Mouse (Mus musculus) small intestine, adult 2 months (tissue): ENCODE measurements around the gene Rxfp4. TPM values are rescaled to one million over a fixed set of nuclear protein-coding genes. Genes with fewer than 3 reads are reported as not detected.
A peak's percentile ranks its signal among the peaks of the same experiment; 100 is the strongest.

Experiments used
- H3K27ac ChIP-seq: fragments of 200-500 bp; 2 replicates; pipeline ENCODE4 v1.5.1; 2012; ENCODE audit warnings: low read depth, low read length, control low read depth, inconsistent platforms; ENCODE audit not compliant: insufficient read depth
- H3K27me3 ChIP-seq: fragments of 200-500 bp; 2 replicates; pipeline ENCODE4 v1.6.1; 2012; ENCODE audit warnings: mild to moderate bottlenecking, moderate library complexity, low read length, inconsistent platforms; ENCODE audit not compliant: control insufficient read depth, insufficient read depth
- H3K36me3 ChIP-seq: fragments of 200-500 bp; 2 replicates; pipeline ENCODE4 v1.6.1; 2012; ENCODE audit warnings: mild to moderate bottlenecking, low read length, control low read depth, inconsistent platforms; ENCODE audit not compliant: control insufficient read depth, insufficient read depth
- H3K4me1 ChIP-seq: fragments of 200-500 bp; 2 replicates; pipeline ENCODE4 v1.6.1; 2012; ENCODE audit warnings: low read length, inconsistent platforms, mixed read lengths; ENCODE audit not compliant: control insufficient read depth, insufficient read depth, insufficient read length
- H3K4me3 ChIP-seq: fragments of 200-500 bp; 2 replicates; pipeline ENCODE4 v1.5.1; 2012; ENCODE audit warnings: low read depth, mild to moderate bottlenecking, control low read depth, inconsistent platforms, low read length, moderate library complexity
- CTCF ChIP-seq: fragments of 200-500 bp; IDR thresholded peaks from 2 replicates; pipeline ENCODE4 v1.5.1; 2012; ENCODE audit warnings: low read depth, mild to moderate bottlenecking, control low read depth, inconsistent platforms, low read length, moderate library complexity, mixed read lengths; ENCODE audit not compliant: insufficient replicate concordance, insufficient read length; ENCODE audit errors: extremely low read depth
- POLR2A ChIP-seq: fragments of 200-500 bp; IDR thresholded peaks from 2 replicates; pipeline ENCODE4 v1.6.1; 2012; ENCODE audit warnings: low read depth, mild to moderate bottlenecking, control low read depth, inconsistent platforms, low read length, moderate library complexity
- WGBS: fragments of 180-500 bp; shearing (Covaris S2); methylation state at CpG from one replicate; pipeline ENCODE4 v1.1.7; 2018; 5-methylcytosine and 5-hydroxymethylcytosine counted together
- polyA plus RNA-seq: library from polyadenylated mRNA; depleted of rRNA; stranded (reverse); fragments of >200 nt; gene quantifications from 2 replicates; pipeline ENCODE4 v1.2.3, GENCODE M21; 2012

Rxfp4 gene
- polyA plus RNA-seq, 1 experiment, result not detected

DNA sequence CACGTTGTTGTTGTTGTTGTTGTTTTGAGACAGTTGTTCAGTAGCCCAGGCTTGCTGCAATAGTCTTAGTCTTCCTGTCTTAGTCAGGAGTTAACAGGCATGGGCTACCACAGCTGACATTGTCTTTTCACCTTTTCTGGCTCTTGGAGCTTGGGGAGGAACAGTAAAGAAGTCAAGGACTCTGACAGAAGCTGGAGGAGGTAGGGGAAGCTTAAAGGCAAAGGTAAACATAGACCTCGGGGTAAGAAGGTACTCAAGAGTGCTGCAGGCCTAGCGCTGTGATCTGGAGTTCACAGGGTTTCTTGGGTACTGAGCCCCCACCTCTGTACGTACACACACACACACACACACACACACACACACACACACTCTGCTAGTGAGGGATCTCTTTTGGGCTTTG is 24.2 kb downstream of the Rxfp4 start:
- peaks cover 2% of the 10 kb centered on the region for H3K4me1 ChIP-seq
- H3K4me3 ChIP-seq, result no peak overlapping the region
- H3K27me3 ChIP-seq, result no peaks in the 10 kb centered on the region
- no peak overlapping the region for H3K27ac ChIP-seq
- H3K36me3 ChIP-seq, result peaks cover 55% of the 10 kb centered on the region
- TF ChIP-seq POLR2A (no peak), CTCF (no peak)
- WGBS, result 61% methylated on average over 4 of the region's 4 CpGs

DNA sequence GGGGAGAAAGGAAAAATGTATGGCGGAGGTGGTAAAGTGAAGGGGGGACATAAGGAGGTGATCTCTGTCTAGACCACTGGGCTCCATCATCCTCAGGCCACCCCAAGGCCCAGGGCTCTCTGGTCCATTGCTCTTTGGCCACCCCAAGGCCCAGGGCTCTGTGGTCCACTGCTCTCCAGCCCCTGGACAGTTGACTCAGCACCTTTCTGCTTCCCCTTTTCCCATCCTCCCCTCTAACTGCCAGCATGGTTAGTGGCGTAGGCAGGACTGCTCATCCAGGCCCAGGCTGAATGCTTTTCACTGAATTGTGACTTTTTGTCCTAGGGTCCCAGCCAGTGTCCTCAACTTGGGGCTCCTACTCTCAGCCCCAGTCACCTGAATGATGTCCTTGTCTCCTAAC is 25.4 kb downstream of the Rxfp4 start:
- H3K4me3 ChIP-seq, result no peak overlapping the region
- 75% methylated on average over 2 of the region's 2 CpGs for WGBS
- TF ChIP-seq POLR2A (no peak), CTCF (no peak)
- no peaks in the 10 kb centered on the region for H3K27me3 ChIP-seq
- no peak overlapping the region for H3K27ac ChIP-seq
- H3K4me1 ChIP-seq, result peaks cover 4% of the 10 kb centered on the region
- peaks cover 44% of the 10 kb centered on the region for H3K36me3 ChIP-seq

DNA sequence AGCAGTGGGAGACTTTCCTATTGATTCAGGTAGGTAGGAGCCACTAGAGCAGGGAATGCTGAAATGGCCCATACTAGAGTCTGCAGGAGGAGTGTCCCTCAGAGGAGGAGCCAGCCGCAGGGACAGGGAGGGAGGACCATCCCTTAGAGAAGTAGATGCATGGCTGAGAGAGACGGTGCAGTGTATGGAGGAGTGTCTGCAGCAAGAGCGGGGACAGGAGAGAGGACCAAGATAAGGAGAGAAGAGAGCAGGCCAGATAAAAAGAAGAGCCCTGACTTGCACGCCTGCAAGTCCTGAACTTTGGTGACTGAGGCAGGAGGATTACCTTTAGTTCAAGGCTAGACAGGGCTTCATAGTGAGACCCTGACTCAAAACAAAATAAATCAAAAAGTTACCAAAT is 25.8 kb downstream of the Rxfp4 start:
- WGBS, result 76% methylated on average over 4 of the region's 4 CpGs
- Histone ChIP-seq H3K27ac (no peak overlapping the region), H3K36me3 (peaks cover 40% of the 10 kb centered on the region), H3K4me3 (no peak overlapping the region), H3K27me3 (no peaks in the 10 kb centered on the region), H3K4me1 (peaks cover 4% of the 10 kb centered on the region)
- no peak for TF ChIP-seq CTCF
- no peak for TF ChIP-seq POLR2A

DNA sequence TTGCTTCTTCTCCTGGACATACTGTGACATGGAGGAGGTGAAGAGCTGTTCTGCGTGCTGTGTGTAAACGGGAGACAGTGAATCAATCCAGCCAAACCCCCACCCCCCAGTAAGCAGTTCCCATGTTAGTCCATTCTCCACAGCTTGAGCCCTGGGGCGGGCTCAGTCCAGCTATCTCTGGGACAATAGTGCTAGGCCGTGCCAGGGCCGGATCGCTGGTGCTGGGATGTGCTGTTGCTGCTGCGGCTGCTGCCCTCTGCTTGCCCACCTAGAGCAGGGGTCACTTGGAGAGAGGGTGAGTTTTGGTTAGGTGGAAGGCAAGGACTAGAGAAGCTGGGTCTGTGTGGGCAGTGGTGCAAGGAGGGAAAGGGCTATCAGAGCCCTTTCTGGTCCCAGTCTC is 26.6 kb downstream of the Rxfp4 start:
- Histone ChIP-seq H3K27ac (no peak overlapping the region), H3K36me3 (peaks cover 32% of the 10 kb centered on the region), H3K4me1 (peaks cover 4% of the 10 kb centered on the region), H3K4me3 (no peak overlapping the region), H3K27me3 (no peaks in the 10 kb centered on the region)
- TF ChIP-seq POLR2A (no peak), CTCF (no peak)
- 87% methylated on average over 7 of the region's 7 CpGs for WGBS

DNA sequence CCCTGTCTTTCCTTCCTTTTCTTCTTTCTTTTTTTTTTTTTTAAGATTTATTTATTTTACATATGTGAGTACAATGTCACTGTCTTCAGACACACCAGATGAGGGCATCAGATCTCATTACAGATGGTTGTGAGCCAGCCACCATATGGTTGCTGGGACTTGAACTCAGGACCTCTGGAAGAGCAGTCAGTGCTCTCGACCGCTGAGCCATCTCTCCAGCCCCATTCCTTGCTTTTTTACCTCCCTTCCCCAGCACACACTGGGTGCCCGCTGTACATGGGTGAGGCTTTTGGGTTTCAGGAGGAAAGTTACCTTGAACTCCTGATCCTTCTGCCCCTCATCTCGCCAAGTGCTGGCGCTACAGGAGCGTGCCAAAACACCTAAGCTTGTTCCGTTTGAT is 27.4 kb downstream of the Rxfp4 start:
- Histone ChIP-seq H3K27me3 (no peaks in the 10 kb centered on the region), H3K4me3 (no peak overlapping the region), H3K4me1 (peaks cover 4% of the 10 kb centered on the region), H3K36me3 (peaks cover 25% of the 10 kb centered on the region), H3K27ac (no peak overlapping the region)
- TF ChIP-seq CTCF (no peak), POLR2A (no peak)
- 88% methylated on average over 7 of the region's 7 CpGs for WGBS

DNA sequence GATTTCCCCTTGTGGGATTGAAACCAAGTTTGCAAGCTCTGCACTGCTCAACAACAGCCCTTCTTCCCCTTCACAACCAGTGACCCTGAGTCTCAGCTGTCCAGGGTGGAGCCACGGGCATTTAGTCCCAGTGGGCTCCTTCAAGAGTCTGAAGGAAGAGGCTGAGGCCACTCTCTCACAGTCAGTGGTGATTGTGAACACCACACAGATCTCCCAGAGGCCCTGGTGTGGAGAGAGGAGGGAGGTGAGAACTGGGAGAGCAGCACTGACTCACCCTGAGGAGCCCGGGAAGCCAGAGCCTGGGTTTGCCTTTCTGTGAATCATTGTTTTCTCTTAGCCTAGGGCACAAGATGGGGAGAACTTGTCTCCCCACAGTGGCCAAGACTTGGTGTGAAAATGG is 28.0 kb downstream of the Rxfp4 start:
- Histone ChIP-seq H3K4me1 (peaks cover 4% of the 10 kb centered on the region), H3K36me3 (peaks cover 19% of the 10 kb centered on the region), H3K27ac (0 out of 2 replicates have a peak overlapping the region, but pooled peaks have one; percentile 14), H3K27me3 (no peaks in the 10 kb centered on the region), H3K4me3 (no peak overlapping the region)
- TF ChIP-seq CTCF (no peak), POLR2A (no peak)
- WGBS, result 59% methylated on average over 2 of the region's 2 CpGs

DNA sequence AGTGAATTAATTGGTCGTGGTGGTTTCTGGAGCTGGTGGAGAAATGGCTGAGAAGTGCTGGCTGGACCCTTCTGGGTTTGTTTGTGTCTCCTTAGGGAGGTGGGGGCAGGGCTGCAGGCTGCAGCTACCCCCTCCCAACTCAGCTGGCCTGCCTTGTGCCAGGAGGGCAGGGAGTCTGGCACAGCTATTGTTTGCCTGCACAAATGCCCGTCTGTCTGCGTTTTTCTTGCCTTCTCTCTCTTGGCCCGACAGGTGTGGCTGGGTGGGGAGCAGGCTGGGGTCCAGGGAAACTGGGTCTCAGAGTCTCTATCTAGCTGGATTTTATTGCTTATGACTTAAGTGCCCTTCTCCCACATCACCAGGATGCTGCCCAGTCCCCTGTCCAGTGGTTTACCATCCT is 28.6 kb downstream of the Rxfp4 start:
- no peak for TF ChIP-seq CTCF
- no peak for TF ChIP-seq POLR2A
- no peak overlapping the region for H3K4me3 ChIP-seq
- H3K27ac ChIP-seq, result peak overlapping the region; percentile 18; the same call in 1 of the 2 replicates
- 14% methylated on average over 4 of the region's 4 CpGs for WGBS
- H3K27me3 ChIP-seq, result no peaks in the 10 kb centered on the region
- H3K36me3 ChIP-seq, result peaks cover 15% of the 10 kb centered on the region; the same call in 1 of the 2 replicates
- peaks cover 4% of the 10 kb centered on the region for H3K4me1 ChIP-seq

DNA sequence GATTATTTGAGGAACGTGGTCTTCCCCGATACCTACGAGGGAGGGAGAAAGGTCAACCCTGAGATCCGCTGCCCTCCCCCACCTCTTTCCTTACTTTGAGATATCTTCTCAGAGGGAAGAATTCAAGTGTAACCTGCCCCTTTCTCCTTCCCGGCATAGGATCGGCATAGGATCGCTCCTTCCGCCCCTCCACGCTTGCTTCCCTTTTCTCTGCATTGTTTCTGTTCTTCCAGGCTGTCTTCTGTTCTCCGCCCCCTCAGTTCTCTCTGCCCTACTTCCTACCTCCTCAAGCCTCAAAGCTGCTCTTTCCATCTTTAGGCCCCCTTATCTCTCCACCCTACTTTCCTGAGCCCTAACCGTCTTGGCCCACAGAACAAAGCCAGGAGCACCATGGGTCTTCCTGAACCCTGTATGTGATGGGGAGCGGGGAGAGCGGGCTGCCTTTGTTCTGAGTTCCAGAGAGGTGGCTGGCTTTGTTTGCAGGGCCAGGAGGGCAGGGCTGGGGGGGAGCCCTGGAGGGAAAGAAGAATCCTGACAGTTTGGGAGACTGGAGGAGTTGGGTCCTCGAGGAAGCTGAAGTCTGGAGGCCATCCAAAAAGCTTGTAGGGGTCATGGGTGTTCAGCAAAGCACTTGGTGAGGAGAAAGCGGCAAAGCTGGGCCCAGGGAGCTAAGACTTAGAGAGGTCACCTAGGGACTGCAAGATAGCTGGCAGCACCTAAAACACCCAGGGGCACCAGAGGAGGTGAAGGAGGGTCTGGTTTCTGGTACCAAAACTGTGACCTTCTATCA is 29.4 kb downstream of the Rxfp4 start:
- Histone ChIP-seq H3K36me3 (peaks cover 11% of the 10 kb centered on the region; the same call in 1 of the 2 replicates), H3K27me3 (no peaks in the 10 kb centered on the region), H3K4me1 (peaks cover 4% of the 10 kb centered on the region), H3K27ac (peak overlapping the region; percentile 31), H3K4me3 (peak overlapping the region; percentile 43)
- TF ChIP-seq POLR2A (no peak), CTCF (no peak)
- 45% methylated on average over 15 of the region's 15 CpGs for WGBS
